Mouse (Mus musculus) T-helper 17 cell (primary cell): ENCODE data around the gene Zfp426.

ENCODE experiments used
- in situ Hi-C, 2 experiments: fragments of 300-600 bp; cut with MboI, MseI; formaldehyde crosslinking; loops; 1 replicate in 1 of 2; 2 replicates in 1 of 2; pipeline ENCODE4 v1.15.1; 2025; ENCODE audit warnings: high pct_unique_total_duplicates in 2 of 2

Gene Zfp426

GRCm38 (mm10) chr9:20492527-20493233 lies at the start of gene Zfp426:
Gene Zfp426 (minus strand): TSS chr9:20492746.
- in situ Hi-C loops, result loop anchor here in 1 of 2 experiments (10.0 kb wide), 1 partner anchor 482 kb away; the partner anchor contains the start of gene S1pr2

GRCm38 (mm10) chr9:20536598-20536997 lies 44.1 kb upstream of the Zfp426 start:
- in situ Hi-C loops, result loop anchor here in 1 of 2 experiments (25.0 kb wide), 1 partner anchor 924 kb away; the partner anchor contains the start of gene Zfp317

- in situ Hi-C loops, result loop anchor here in 1 of 2 experiments (25.0 kb wide), 1 partner anchor 922 kb away; the partner anchor contains the start of gene Zfp317
These were observed 41.9 kb upstream of the Zfp426 start for GRCm38 (mm10) chr9:20534326-20534926.

- in situ Hi-C loops, result no loop called here
These were observed 28.9 kb upstream of the Zfp426 start, which contains the start of gene Zfp266 for GRCm38 (mm10) chr9:20521306-20521957. Gene Zfp266 (minus strand): TSS chr9:20521417.

- in situ Hi-C loops, result no loop called here
These were observed 28.1 kb upstream of the Zfp426 start for GRCm38 (mm10) chr9:20520531-20521210.

GRCm38 (mm10) chr9:20519949-20520348 lies 27.4 kb upstream of the Zfp426 start:
- in situ Hi-C loops, result no loop called here

- in situ Hi-C loops, result no loop called here
These were observed 26.2 kb upstream of the Zfp426 start for GRCm38 (mm10) chr9:20518708-20519107.

- in situ Hi-C loops, result no loop called here
These were observed 25.2 kb upstream of the Zfp426 start for GRCm38 (mm10) chr9:20517727-20518126.

GRCm38 (mm10) chr9:20514016-20514415 lies 21.5 kb upstream of the Zfp426 start:
- in situ Hi-C loops, result no loop called here

GRCm38 (mm10) chr9:20512714-20513113 lies 20.2 kb upstream of the Zfp426 start:
- in situ Hi-C loops, result no loop called here

GRCm38 (mm10) chr9:20511645-20512044 lies 19.1 kb upstream of the Zfp426 start:
- in situ Hi-C loops, result no loop called here

- in situ Hi-C loops, result no loop called here
These were observed 17.8 kb upstream of the Zfp426 start for GRCm38 (mm10) chr9:20510346-20510745.

GRCm38 (mm10) chr9:20509676-20510075 lies 17.1 kb upstream of the Zfp426 start:
- in situ Hi-C loops, result no loop called here

- in situ Hi-C loops, result no loop called here
These were observed 12.3 kb upstream of the Zfp426 start for GRCm38 (mm10) chr9:20504801-20505200.

- in situ Hi-C loops, result loop anchor here in 1 of 2 experiments (10.0 kb wide), 1 partner anchor 482 kb away; the partner anchor contains the start of gene S1pr2
These were observed 735 bp upstream of the Zfp426 start for GRCm38 (mm10) chr9:20493281-20493680.

- in situ Hi-C loops, result loop anchor here in 1 of 2 experiments (10.0 kb wide), 1 partner anchor 483 kb away; the partner anchor contains the start of gene S1pr2
These were observed 554 bp downstream of the Zfp426 start for GRCm38 (mm10) chr9:20491858-20492526.

- in situ Hi-C loops, result no loop called here
These were observed 3.0 kb downstream of the Zfp426 start for GRCm38 (mm10) chr9:20489536-20489935.

- in situ Hi-C loops, result no loop called here
These were observed 13.2 kb downstream of the Zfp426 start for GRCm38 (mm10) chr9:20479396-20479795.

- in situ Hi-C loops, result no loop called here
These were observed 15.9 kb downstream of the Zfp426 start for GRCm38 (mm10) chr9:20476632-20477031.

GRCm38 (mm10) chr9:20466761-20467442 lies 25.6 kb downstream of the Zfp426 start:
- in situ Hi-C loops, result loop anchor here in 1 of 2 experiments (10.0 to 25.0 kb wide), 3 partner anchors 170 to 842 kb away; partner anchors contain the start of genes Fbxl12, Olfm2, Ubl5 and Zfp317
